15 mouse cellular contexts compared by ENCODE assay signal in genomic region chr2:11637115-11637514, GRCm38 (mm10). TPM values are rescaled to one million over a fixed set of nuclear protein-coding genes. Genes with fewer than 3 reads are reported as not detected.
DNase-seq lines count a peak whose midpoint lies in the region; ATAC-seq and TF ChIP-seq lines count a peak whose summit lies in the region.
"Had no signal": no experiment of that assay in that cellular context is flagged by ENCODE, and none has a peak within 500 bp of the region (broad histone marks: within the 10 kb centered on the region; RNA-seq: fewer than 3 reads in every experiment).

No protein-coding gene starts in this region.

- TF ChIP-seq CTCF in spleen, adult 2 months (IDR thresholded peaks at IDR 0.05; ENCODE audit: extremely low read depth, insufficient read depth, insufficient read length, insufficient replicate concordance), result no peak

- H3K4me1 ChIP-seq in heart, embryonic 11.5 days (ENCODE audit: control insufficient read depth, insufficient read depth, low read length), result no peaks in the 10 kb centered on the region
- peaks cover 22% of the 10 kb centered on the region for H3K4me1 ChIP-seq in spleen, adult 2 months (ENCODE audit: control insufficient read depth, insufficient read depth, insufficient read length)
- no peaks in the 10 kb centered on the region for H3K4me1 ChIP-seq in kidney, embryonic 15.5 days
- H3K4me1 ChIP-seq: lung, embryonic 15.5 days had no signal

- no peaks in the 10 kb centered on the region for H3K9me3 ChIP-seq in heart, embryonic 11.5 days (replicated peaks; ENCODE audit: control insufficient read depth, low read length)
- H3K9me3 ChIP-seq in kidney, embryonic 15.5 days (replicated peaks), result no peaks in the 10 kb centered on the region
- H3K9me3 ChIP-seq: lung, embryonic 15.5 days had no signal

- H3K9ac ChIP-seq in heart, embryonic 11.5 days (ENCODE audit: low read depth, low read length), result no peak overlapping the region
- H3K9ac ChIP-seq in kidney, embryonic 15.5 days, result no peak overlapping the region
- H3K9ac ChIP-seq: lung, embryonic 15.5 days had no signal

- peak; percentile 91 for DNase-seq in heart, adult 11 months
- DNase-seq in spleen, adult 2 months (ENCODE audit: low read depth in 1 of 2, low spot score in 2 of 2), result peak; percentile 26 to 74
- no peak for DNase-seq in spleen, postnatal 14 days (ENCODE audit: low spot score in 2 of 2)
- DNase-seq in monocyte, adult 2 months (ENCODE audit: low read depth in 1 of 2, low spot score in 2 of 2), result peak; percentile 15 to 33
- no peak for DNase-seq in cerebellum, adult 11-12 months
- no peak for DNase-seq in gastrocnemius, postnatal 25 days
- DNase-seq: retina, postnatal 1 day had no signal

- TF ChIP-seq POLR2A in spleen, adult 2 months (IDR thresholded peaks at IDR 0.05; ENCODE audit: low read depth, low read length), result no peak

- no peak for ATAC-seq in heart, embryonic 11.5 days (replicated peaks; ENCODE audit: insufficient number of reproducible peaks, low FRiP score, low TSS enrichment)
- no peak for ATAC-seq in kidney, embryonic 15.5 days (replicated peaks; ENCODE audit: low FRiP score)

- H3K27me3 ChIP-seq in heart, embryonic 11.5 days (ENCODE audit: control insufficient read depth, insufficient read depth, low read length), result no peaks in the 10 kb centered on the region
- no peaks in the 10 kb centered on the region for H3K27me3 ChIP-seq in spleen, adult 2 months (ENCODE audit: control insufficient read depth, insufficient read depth, low read length)
- H3K27me3 ChIP-seq in kidney, embryonic 15.5 days, result no peaks in the 10 kb centered on the region
- H3K27me3 ChIP-seq: lung, embryonic 15.5 days had no signal

- no peak overlapping the region for H3K4me3 ChIP-seq in heart, embryonic 11.5 days (ENCODE audit: low read depth, low read length)
- H3K4me3 ChIP-seq in spleen, adult 2 months (ENCODE audit: extremely low read depth, insufficient read depth, insufficient read length), result no peak overlapping the region
- no peak overlapping the region for H3K4me3 ChIP-seq in kidney, embryonic 15.5 days (replicated peaks)
- H3K4me3 ChIP-seq: erythroblast, embryonic 14.5 days; lung, embryonic 15.5 days had no signal

- no peak overlapping the region for H3K27ac ChIP-seq in heart, embryonic 11.5 days (ENCODE audit: low read depth, low read length)
- H3K27ac ChIP-seq in spleen, adult 2 months (ENCODE audit: insufficient read depth, low read length), result peak overlapping the region; percentile 81
- no peak overlapping the region for H3K27ac ChIP-seq in kidney, embryonic 15.5 days
- H3K27ac ChIP-seq: kidney, postnatal 0 days; lung, embryonic 15.5 days had no signal

- no peak overlapping the region for H3K4me2 ChIP-seq in heart, embryonic 11.5 days
- no peak overlapping the region for H3K4me2 ChIP-seq in kidney, embryonic 15.5 days
- H3K4me2 ChIP-seq: lung, embryonic 15.5 days had no signal

- no peaks in the 10 kb centered on the region for H3K36me3 ChIP-seq in heart, embryonic 11.5 days (ENCODE audit: control insufficient read depth, insufficient read depth, low read length)
- no peaks in the 10 kb centered on the region for H3K36me3 ChIP-seq in spleen, adult 2 months (ENCODE audit: control insufficient read depth, insufficient read depth, low read length)
- H3K36me3 ChIP-seq in kidney, embryonic 15.5 days, result no peaks in the 10 kb centered on the region
- H3K36me3 ChIP-seq: lung, embryonic 15.5 days had no signal

- WGBS in heart, embryonic 11.5 days (ENCODE audit: insufficient replicate concordance), result 45% methylated on average over 1 of the region's 1 CpGs
- WGBS in spleen, adult 2 months, result 3% methylated on average over 1 of the region's 1 CpGs
- WGBS in kidney, embryonic 15.5 days, result 65% methylated on average over 1 of the region's 1 CpGs

RNA-seq across cellular contexts. Expression of gene Il2ra, which starts 5.5 kb away (rescaled TPM):
- polyA plus RNA-seq in heart, embryonic 11.5 days (2014; fragmentation: Nextera tagmentation; extraction: Ambion mirVana), result not detected in 2 replicates
- polyA plus RNA-seq in spleen, adult 2 months (2012; rRNA removed), result 1.6 and 2.0 TPM in 2 replicates
- total RNA-seq in gastrocnemius, postnatal 25 days (2021), result under 1 TPM; 0.35 to 0.46 TPM
- polyA plus RNA-seq in kidney, embryonic 15.5 days (2015; fragmentation: Nextera tagmentation; extraction: Ambion mirVana), result not detected in 2 replicates
- total RNA-seq: left cerebral cortex, postnatal 25 days had no signal
- polyA plus RNA-seq: kidney, postnatal 0 days had no signal

RNA-seq across cellular contexts. Expression of gene Gm17490, which starts 11.1 kb away (rescaled TPM):
- polyA plus RNA-seq in heart, embryonic 11.5 days (2014; fragmentation: Nextera tagmentation; extraction: Ambion mirVana), result not detected in 2 replicates
- not detected in 2 replicates for polyA plus RNA-seq in spleen, adult 2 months (2012; rRNA removed)
- total RNA-seq in gastrocnemius, postnatal 25 days (2021), result not detected
- polyA plus RNA-seq in kidney, embryonic 15.5 days (2015; fragmentation: Nextera tagmentation; extraction: Ambion mirVana), result not detected in 2 replicates
- total RNA-seq: heart, postnatal 25 days; left cerebral cortex, postnatal 25 days had no signal
- polyA plus RNA-seq: cortical plate, adult 2 months; erythroblast, embryonic 14.5 days; kidney, postnatal 0 days; lung, embryonic 15.5 days had no signal

RNA-seq across cellular contexts. Expression of gene Rbm17, which starts 33.2 kb away (rescaled TPM):
- polyA plus RNA-seq in heart, embryonic 11.5 days (2014; fragmentation: Nextera tagmentation; extraction: Ambion mirVana), result 106 and 109 TPM in 2 replicates
- 37.7 and 38.9 TPM in 2 replicates for polyA plus RNA-seq in spleen, adult 2 months (2012; rRNA removed)
- 10 to 100 TPM; 44.1 to 55.2 TPM for total RNA-seq in gastrocnemius, postnatal 25 days (2021)
- polyA plus RNA-seq in kidney, embryonic 15.5 days (2015; fragmentation: Nextera tagmentation; extraction: Ambion mirVana), result 148 and 154 TPM in 2 replicates

Comparison
In these comparisons a context has a peak if more than half of its experiments do, and no peak if none do; other contexts are left out.
1. DNase-seq: peak in heart, adult 11 months (single experiment), spleen, adult 2 months (2 of 2) and monocyte, adult 2 months (2 of 2); none in spleen, postnatal 14 days (0 of 2), cerebellum, adult 11-12 months (single experiment) and gastrocnemius, postnatal 25 days (single experiment).